Mouse (Mus musculus): Measurements from ENCODE around the gene Ugp2. TPM values are rescaled to one million over a fixed set of nuclear protein-coding genes. Genes with fewer than 3 reads are reported as not detected.
A peak's percentile ranks its signal among the peaks of the same experiment; 100 is the strongest.

The Ugp2 gene
- 70.0 and 75.2 TPM in 2 replicates for polyA plus RNA-seq (2014; fragmentation: Nextera tagmentation; extraction: Ambion mirVana)

DNA sequence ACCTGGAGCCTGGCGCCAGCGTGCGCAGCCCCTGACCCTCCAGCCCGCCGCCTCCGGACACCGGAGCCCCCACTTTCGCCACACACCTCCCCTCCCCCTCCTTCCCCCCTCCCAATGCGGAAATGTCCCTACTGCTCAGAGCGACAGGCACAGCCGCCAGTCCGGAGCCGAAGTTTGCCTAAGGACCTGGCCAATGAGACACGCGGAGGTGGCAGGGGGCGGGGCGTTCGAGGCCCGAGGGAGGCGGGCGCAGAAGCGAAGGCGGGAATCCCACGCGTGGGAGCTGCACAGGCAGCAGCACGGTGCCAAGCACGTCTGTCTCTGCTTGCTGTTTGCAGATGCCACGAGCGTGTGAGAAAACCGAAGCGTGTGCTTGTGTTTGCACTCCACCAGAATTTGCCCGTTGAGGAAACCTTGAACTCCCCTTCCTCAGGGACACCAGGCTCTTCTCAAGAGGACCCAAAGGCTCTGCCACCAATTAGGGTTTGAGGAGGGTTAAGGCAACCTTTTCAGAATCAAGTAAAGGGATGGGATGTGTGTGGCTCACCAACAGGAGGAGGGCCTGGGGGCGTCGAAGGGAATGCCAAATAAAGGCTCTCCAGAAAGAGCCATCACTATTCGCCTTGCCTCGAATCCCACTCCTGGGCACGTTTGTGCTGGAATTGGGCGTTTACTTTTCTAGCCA, at the start of gene Ugp2:
Ugp2 (minus strand) TSS at position 80 of the 685 bp plus-strand sequence.
- WGBS, result 5% methylated on average over 37 of the region's 38 CpGs

DNA sequence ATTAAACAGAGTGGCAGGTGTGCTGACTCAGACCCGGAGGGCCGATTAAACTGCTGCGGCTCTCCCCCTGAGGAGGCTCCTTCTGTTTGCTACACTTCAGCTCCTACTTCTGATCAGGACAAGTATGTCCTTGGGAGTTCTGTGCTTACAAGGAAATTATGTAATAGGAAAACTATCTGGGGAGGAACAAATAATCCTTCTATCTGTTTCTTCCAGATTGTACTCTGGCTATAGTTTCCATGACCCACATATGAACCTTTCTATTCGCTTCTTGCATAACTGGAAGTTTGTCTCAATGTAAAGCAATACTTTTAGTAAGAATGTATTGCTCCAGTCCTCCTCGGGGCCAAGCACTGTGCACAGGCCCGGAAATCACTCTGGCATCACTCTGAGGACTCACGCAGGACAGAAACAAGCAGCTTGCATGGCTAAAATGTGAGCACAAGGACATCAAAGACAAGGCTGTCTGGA, 43.9 kb upstream of the Ugp2 start:
- 71% methylated on average over 7 of the region's 7 CpGs for WGBS
- DNase-seq (ENCODE audit: low spot score, missing footprints) (no peak), ATAC-seq (ENCODE audit: low FRiP score) (no peak)
- H3K9ac ChIP-seq (ENCODE audit: low read length), result no peak overlapping the region
- no peak overlapping the region for H3K4me3 ChIP-seq (ENCODE audit: low read depth, low read length)
- H3K36me3 ChIP-seq (ENCODE audit: control insufficient read depth, insufficient read depth, low read length), result no peaks in the 10 kb centered on the region
- no peak overlapping the region for H3K4me2 ChIP-seq
- no peaks in the 10 kb centered on the region for H3K9me3 ChIP-seq (ENCODE audit: control insufficient read depth, low read length)
- H3K27ac ChIP-seq (ENCODE audit: low read depth, low read length), result no peak overlapping the region
- no peaks in the 10 kb centered on the region for H3K4me1 ChIP-seq (ENCODE audit: control insufficient read depth, insufficient read depth, low read length)
- H3K27me3 ChIP-seq (ENCODE audit: control insufficient read depth, insufficient read depth, low read length), result no peaks in the 10 kb centered on the region

More for the DNA sequence above, at the start of gene Ugp2:
- H3K27me3 ChIP-seq (ENCODE audit: control insufficient read depth, insufficient read depth, low read length), result no peaks in the 10 kb centered on the region
- H3K4me3 ChIP-seq (ENCODE audit: low read depth, low read length), result peak within 1 kb of the TSS; percentile 78
- H3K27ac ChIP-seq (ENCODE audit: low read depth, low read length), result peak within 1 kb of the TSS; percentile 85
- H3K4me2 ChIP-seq, result peak within 1 kb of the TSS; percentile 61
- ATAC-seq (ENCODE audit: low FRiP score), result peak; percentile 97
- H3K9ac ChIP-seq (ENCODE audit: low read length), result peak within 1 kb of the TSS; percentile 85
- DNase-seq (ENCODE audit: low spot score, missing footprints), result peak; percentile 99
- H3K9me3 ChIP-seq (ENCODE audit: control insufficient read depth, low read length), result no peaks in the 10 kb centered on the region
- no peaks in the 10 kb centered on the region for H3K36me3 ChIP-seq (ENCODE audit: control insufficient read depth, insufficient read depth, low read length)
- peaks cover 15% of the 10 kb centered on the region for H3K4me1 ChIP-seq (ENCODE audit: control insufficient read depth, insufficient read depth, low read length)

DNA sequence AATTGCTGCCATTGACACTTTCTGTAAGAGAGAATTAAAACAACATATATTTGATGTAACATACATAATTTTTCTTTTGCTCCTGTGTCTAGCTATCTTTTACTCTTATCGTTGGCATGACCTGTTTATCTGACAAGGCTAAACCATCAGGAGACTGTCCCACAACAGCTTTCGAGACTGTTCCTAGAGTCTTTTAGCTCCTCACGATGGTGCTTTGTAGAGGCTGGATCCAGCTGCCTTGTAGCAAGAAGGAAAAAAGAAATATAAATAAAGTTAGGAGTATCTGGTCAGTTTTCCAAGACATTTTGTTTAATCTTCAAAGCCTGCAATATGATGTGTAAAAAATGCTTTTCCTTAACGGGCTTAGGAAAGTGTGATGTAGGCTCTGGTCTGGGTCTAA, 35.7 kb upstream of the Ugp2 start:
- WGBS, result 92% methylated on average over 4 of the region's 4 CpGs
- no peak for ATAC-seq (ENCODE audit: low FRiP score)
- H3K9me3 ChIP-seq (ENCODE audit: control insufficient read depth, low read length), result no peaks in the 10 kb centered on the region

GRCm38 (mm10) chr11:21406141-21406540, 35.1 kb upstream of the Ugp2 start:
- H3K36me3 ChIP-seq (ENCODE audit: control insufficient read depth, insufficient read depth, low read length), result no peaks in the 10 kb centered on the region
- no peak overlapping the region for H3K4me2 ChIP-seq
- H3K4me3 ChIP-seq (ENCODE audit: low read depth, low read length), result no peak overlapping the region
- H3K27me3 ChIP-seq (ENCODE audit: control insufficient read depth, insufficient read depth, low read length), result no peaks in the 10 kb centered on the region
- H3K4me1 ChIP-seq (ENCODE audit: control insufficient read depth, insufficient read depth, low read length), result no peaks in the 10 kb centered on the region
- H3K9me3 ChIP-seq (ENCODE audit: control insufficient read depth, low read length), result no peaks in the 10 kb centered on the region
- no peak for ATAC-seq (ENCODE audit: low FRiP score)
- 92% methylated on average over 1 of the region's 1 CpGs for WGBS
- no peak for DNase-seq (ENCODE audit: low spot score, missing footprints)
- H3K9ac ChIP-seq (ENCODE audit: low read length), result no peak overlapping the region
- no peak overlapping the region for H3K27ac ChIP-seq (ENCODE audit: low read depth, low read length)

More for the DNA sequence above, 35.7 kb upstream of the Ugp2 start:
- Histone ChIP-seq H3K36me3 (ENCODE audit: control insufficient read depth, insufficient read depth, low read length) (no peaks in the 10 kb centered on the region), H3K4me1 (ENCODE audit: control insufficient read depth, insufficient read depth, low read length) (no peaks in the 10 kb centered on the region), H3K4me3 (ENCODE audit: low read depth, low read length) (no peak overlapping the region), H3K27ac (ENCODE audit: low read depth, low read length) (no peak overlapping the region), H3K27me3 (ENCODE audit: control insufficient read depth, insufficient read depth, low read length) (no peaks in the 10 kb centered on the region), H3K4me2 (no peak overlapping the region), H3K9ac (ENCODE audit: low read length) (no peak overlapping the region)
- no peak for DNase-seq (ENCODE audit: low spot score, missing footprints)

GRCm38 (mm10) chr11:21403877-21404276, 32.9 kb upstream of the Ugp2 start:
- ATAC-seq (ENCODE audit: low FRiP score) (no peak), DNase-seq (ENCODE audit: low spot score, missing footprints) (no peak)
- Histone ChIP-seq H3K4me3 (ENCODE audit: low read depth, low read length) (no peak overlapping the region), H3K4me2 (no peak overlapping the region), H3K9me3 (ENCODE audit: control insufficient read depth, low read length) (no peaks in the 10 kb centered on the region), H3K36me3 (ENCODE audit: control insufficient read depth, insufficient read depth, low read length) (no peaks in the 10 kb centered on the region), H3K27me3 (ENCODE audit: control insufficient read depth, insufficient read depth, low read length) (no peaks in the 10 kb centered on the region), H3K9ac (ENCODE audit: low read length) (no peak overlapping the region), H3K27ac (ENCODE audit: low read depth, low read length) (no peak overlapping the region), H3K4me1 (ENCODE audit: control insufficient read depth, insufficient read depth, low read length) (no peaks in the 10 kb centered on the region)
- 95% methylated on average over 1 of the region's 1 CpGs for WGBS

DNA sequence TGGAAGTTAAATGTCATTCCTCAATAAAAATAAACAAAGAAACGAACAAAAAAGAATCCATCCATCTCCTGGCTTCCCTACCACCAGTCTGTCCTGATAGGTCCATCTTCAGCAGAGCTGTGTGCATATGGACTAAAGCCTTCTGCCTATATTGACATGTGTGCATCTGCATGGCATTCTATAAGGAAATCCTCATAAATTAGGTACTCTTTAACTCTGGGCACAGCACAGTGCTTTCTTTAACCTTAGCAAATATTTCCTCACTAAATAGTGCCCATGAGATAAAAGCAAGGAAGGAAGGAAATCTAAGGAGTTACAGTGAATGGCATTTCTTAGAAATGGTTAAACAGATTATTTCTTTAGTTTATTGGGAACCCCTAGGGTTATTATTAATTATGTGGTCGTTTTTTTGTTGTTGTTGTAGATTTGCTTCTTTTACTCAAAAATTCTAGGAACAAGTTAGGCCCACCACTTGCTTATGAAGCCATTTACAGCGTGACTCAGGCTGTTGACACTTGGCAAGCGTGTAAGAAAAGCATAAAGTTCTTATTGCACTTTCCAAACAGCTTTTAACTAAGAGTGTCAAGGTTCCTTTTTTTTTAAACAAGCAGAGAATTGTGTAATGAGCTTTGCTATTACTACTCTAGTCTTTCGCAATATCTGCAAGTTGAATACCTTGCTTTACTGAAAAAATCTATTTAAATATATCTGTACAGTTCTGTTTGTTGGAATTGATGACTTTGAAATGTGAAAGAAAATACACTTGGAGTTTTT, 31.7 kb upstream of the Ugp2 start:
- no peak overlapping the region for H3K4me3 ChIP-seq (ENCODE audit: low read depth, low read length)
- ATAC-seq (ENCODE audit: low FRiP score) (no peak), DNase-seq (ENCODE audit: low spot score, missing footprints) (no peak)
- no peaks in the 10 kb centered on the region for H3K36me3 ChIP-seq (ENCODE audit: control insufficient read depth, insufficient read depth, low read length)
- H3K27ac ChIP-seq (ENCODE audit: low read depth, low read length), result no peak overlapping the region
- H3K9ac ChIP-seq (ENCODE audit: low read length), result no peak overlapping the region
- 76% methylated on average over 5 of the region's 5 CpGs for WGBS
- H3K4me2 ChIP-seq, result no peak overlapping the region
- H3K9me3 ChIP-seq (ENCODE audit: control insufficient read depth, low read length), result no peaks in the 10 kb centered on the region
- H3K4me1 ChIP-seq (ENCODE audit: control insufficient read depth, insufficient read depth, low read length), result no peaks in the 10 kb centered on the region
- no peaks in the 10 kb centered on the region for H3K27me3 ChIP-seq (ENCODE audit: control insufficient read depth, insufficient read depth, low read length)

- WGBS, result 89% methylated on average over 2 of the region's 2 CpGs
- no peak overlapping the region for H3K9ac ChIP-seq (ENCODE audit: low read length)
- no peaks in the 10 kb centered on the region for H3K9me3 ChIP-seq (ENCODE audit: control insufficient read depth, low read length)
- H3K4me2 ChIP-seq, result no peak overlapping the region
- DNase-seq (ENCODE audit: low spot score, missing footprints), result no peak
- H3K27ac ChIP-seq (ENCODE audit: low read depth, low read length), result no peak overlapping the region
- no peaks in the 10 kb centered on the region for H3K4me1 ChIP-seq (ENCODE audit: control insufficient read depth, insufficient read depth, low read length)
- no peaks in the 10 kb centered on the region for H3K36me3 ChIP-seq (ENCODE audit: control insufficient read depth, insufficient read depth, low read length)
- no peak overlapping the region for H3K4me3 ChIP-seq (ENCODE audit: low read depth, low read length)
- H3K27me3 ChIP-seq (ENCODE audit: control insufficient read depth, insufficient read depth, low read length), result no peaks in the 10 kb centered on the region
- no peak for ATAC-seq (ENCODE audit: low FRiP score)
Observed at GRCm38 (mm10) chr11:21401248-21401647, 30.2 kb upstream of the Ugp2 start.

- Histone ChIP-seq H3K4me1 (ENCODE audit: control insufficient read depth, insufficient read depth, low read length) (no peaks in the 10 kb centered on the region), H3K4me3 (ENCODE audit: low read depth, low read length) (no peak overlapping the region), H3K27ac (ENCODE audit: low read depth, low read length) (no peak overlapping the region), H3K27me3 (ENCODE audit: control insufficient read depth, insufficient read depth, low read length) (no peaks in the 10 kb centered on the region), H3K9ac (ENCODE audit: low read length) (no peak overlapping the region), H3K36me3 (ENCODE audit: control insufficient read depth, insufficient read depth, low read length) (no peaks in the 10 kb centered on the region), H3K4me2 (no peak overlapping the region), H3K9me3 (ENCODE audit: control insufficient read depth, low read length) (no peaks in the 10 kb centered on the region)
- WGBS, result 63% methylated on average over 5 of the region's 5 CpGs
- ATAC-seq (ENCODE audit: low FRiP score) (no peak), DNase-seq (ENCODE audit: low spot score, missing footprints) (no peak)
Observed at GRCm38 (mm10) chr11:21399186-21399681, 28.2 kb upstream of the Ugp2 start.

GRCm38 (mm10) chr11:21398464-21398863, 27.5 kb upstream of the Ugp2 start:
- DNase-seq (ENCODE audit: low spot score, missing footprints) (no peak), ATAC-seq (ENCODE audit: low FRiP score) (no peak)
- no peaks in the 10 kb centered on the region for H3K36me3 ChIP-seq (ENCODE audit: control insufficient read depth, insufficient read depth, low read length)
- H3K9ac ChIP-seq (ENCODE audit: low read length), result no peak overlapping the region
- H3K4me2 ChIP-seq, result no peak overlapping the region
- 81% methylated on average over 7 of the region's 7 CpGs for WGBS
- H3K27ac ChIP-seq (ENCODE audit: low read depth, low read length), result no peak overlapping the region
- no peak overlapping the region for H3K4me3 ChIP-seq (ENCODE audit: low read depth, low read length)
- H3K4me1 ChIP-seq (ENCODE audit: control insufficient read depth, insufficient read depth, low read length), result no peaks in the 10 kb centered on the region
- H3K27me3 ChIP-seq (ENCODE audit: control insufficient read depth, insufficient read depth, low read length), result no peaks in the 10 kb centered on the region
- H3K9me3 ChIP-seq (ENCODE audit: control insufficient read depth, low read length), result no peaks in the 10 kb centered on the region

Measured in midbrain, embryonic 11.5 days (tissue).